Mouse (Mus musculus): ENCODE data around the gene Gucy1b1. TPM values are rescaled to one million over a fixed set of nuclear protein-coding genes. Genes with fewer than 3 reads are reported as not detected.

The Gucy1b1 gene
- polyA plus RNA-seq (2012) = 0.21 and 0.48 TPM in 2 replicates

GRCm38 (mm10) chr3:82074201-82074851 lies at the start of gene Gucy1b1:
Gucy1b1 (minus strand) TSS chr3:82074689.

Other genes starting within 250 kb of the Gucy1b1 start
- gene Ctso, start 142.1 kb downstream of the Gucy1b1 start, polyA plus RNA-seq (2012) = 8.0 and 8.2 TPM in 2 replicates
- gene Tdo2, start 98.5 kb downstream of the Gucy1b1 start, polyA plus RNA-seq (2012) = not detected in 2 replicates
- not detected in 2 replicates for gene Asic5, start 92.4 kb downstream of the Gucy1b1 start, polyA plus RNA-seq (2012)
- gene Gucy1a1, start 71.1 kb upstream of the Gucy1b1 start, polyA plus RNA-seq (2012) = 0.57 and 0.99 TPM in 2 replicates

Measured in megakaryocyte-erythroid progenitor cell, adult 5 weeks (primary cell).